Mouse (Mus musculus): ENCODE measurements around the gene Papolb. TPM values are rescaled to one million over a fixed set of nuclear protein-coding genes. Genes with fewer than 3 reads are reported as not detected.

Gene Papolb
- polyA plus RNA-seq, 1 experiment = 0.02 TPM

- TF ChIP-seq USF1 (IDR thresholded peaks at IDR 0.05; ENCODE audit: low read depth) = no peak
- H3K36me3 ChIP-seq (ENCODE audit: control insufficient read depth, insufficient read depth) = no peaks in the 10 kb centered on the region
- H3K79me2 ChIP-seq (ENCODE audit: control insufficient read depth, insufficient read depth) = no peaks in the 10 kb centered on the region
- no peak overlapping the region for H3K4me3 ChIP-seq
- H3ac ChIP-seq (ENCODE audit: control insufficient read depth, insufficient read length) = no peak overlapping the region
- no peaks in the 10 kb centered on the region for H3K27me3 ChIP-seq (ENCODE audit: control insufficient read depth, insufficient read depth, insufficient read length)
- no peak overlapping the region for H3K4me2 ChIP-seq (ENCODE audit: low read depth)
Measured at GRCm38 (mm10) chr5:142477866-142478615, 51.8 kb downstream of the Papolb start.

DNA sequence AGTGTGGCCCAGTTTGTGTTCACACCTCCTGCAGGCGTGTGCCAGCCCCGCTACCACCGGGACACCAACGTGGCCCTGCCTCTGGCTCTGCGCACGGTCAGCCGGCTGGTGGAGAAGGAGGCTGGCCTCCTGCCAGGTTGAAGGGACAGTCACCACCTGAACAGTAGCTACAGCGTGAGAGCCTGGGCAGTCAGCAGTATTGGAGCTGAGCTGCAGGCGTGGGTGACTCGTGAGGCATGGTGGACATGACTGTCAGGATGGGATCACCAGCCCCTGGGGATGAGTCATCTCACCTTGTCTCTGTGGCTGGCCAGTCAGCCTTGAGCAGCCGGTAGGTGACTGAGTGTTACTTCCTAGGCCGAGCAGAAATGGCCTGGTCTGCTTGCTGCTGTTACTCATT, 52.5 kb downstream of the Papolb start:
- no peak overlapping the region for H3K4me3 ChIP-seq
- H3ac ChIP-seq (ENCODE audit: control insufficient read depth, insufficient read length) = no peak overlapping the region
- TF ChIP-seq SRF (IDR thresholded peaks at IDR 0.05; ENCODE audit: control insufficient read depth, insufficient read length, low read depth) (no peak), TCF12 (IDR thresholded peaks at IDR 0.05; ENCODE audit: insufficient read depth, poor library complexity, severe bottlenecking) (no peak), POLR2AphosphoS2 (IDR thresholded peaks at IDR 0.05; ENCODE audit: insufficient read length, low read depth) (no peak), MYOD1 (IDR thresholded peaks at IDR 0.05; ENCODE audit: control insufficient read depth in 1 of 3, insufficient read length in 2 of 3, low read depth in 2 of 3) (no peak), MAX (IDR thresholded peaks at IDR 0.05; ENCODE audit: low read depth) (no peak), POLR2A (IDR thresholded peaks at IDR 0.05; ENCODE audit: insufficient read length, low read depth) (no peak), TCF3 (IDR thresholded peaks at IDR 0.05; ENCODE audit: insufficient read length, low read depth) (no peak), MYOG (IDR thresholded peaks at IDR 0.05; ENCODE audit: control insufficient read depth in 1 of 3, insufficient read depth in 1 of 3, insufficient read length in 2 of 3, low read depth in 2 of 3) (no peak), REST (IDR thresholded peaks at IDR 0.05; ENCODE audit: insufficient read depth, insufficient read length) (no peak), E2F4 (IDR thresholded peaks at IDR 0.05; ENCODE audit: insufficient read depth) (no peak), CEBPB (IDR thresholded peaks at IDR 0.05; ENCODE audit: insufficient read depth, poor library complexity, severe bottlenecking) (no peak)
- no peaks in the 10 kb centered on the region for H3K79me2 ChIP-seq (ENCODE audit: control insufficient read depth, insufficient read depth)
- H3K27me3 ChIP-seq (ENCODE audit: control insufficient read depth, insufficient read depth, insufficient read length) = no peaks in the 10 kb centered on the region
- H3K4me2 ChIP-seq (ENCODE audit: low read depth) = no peak overlapping the region
- H3K36me3 ChIP-seq (ENCODE audit: control insufficient read depth, insufficient read depth) = no peaks in the 10 kb centered on the region

Other genes with a start within 250 kb of the Papolb start
- 10.4 TPM for gene Foxk1, start 128.6 kb downstream of the Papolb start, polyA plus RNA-seq (2012; fragmentation: generic; extraction: Trizol)
- 9.8 TPM for gene Ap5z1, start 66.1 kb downstream of the Papolb start, polyA plus RNA-seq (2012; fragmentation: generic; extraction: Trizol)
- gene Radil, start 21.0 kb upstream of the Papolb start, polyA plus RNA-seq (2012; fragmentation: generic; extraction: Trizol) = 1.6 TPM
- not detected for gene Mmd2, start 78.7 kb upstream of the Papolb start, polyA plus RNA-seq (2012; fragmentation: generic; extraction: Trizol)
- gene Wipi2, start 97.6 kb upstream of the Papolb start, polyA plus RNA-seq (2012; fragmentation: generic; extraction: Trizol) = 52.0 TPM
- not detected for gene Slc29a4, start 162.4 kb upstream of the Papolb start, polyA plus RNA-seq (2012; fragmentation: generic; extraction: Trizol)

Measured in myocyte (in vitro differentiated cells).